ENCODE assay signal across 8 mouse cellular contexts in genomic region chr11:69395634-69396373, GRCm38 (mm10). TPM values are rescaled to one million over a fixed set of nuclear protein-coding genes. Genes with fewer than 3 reads are reported as not detected.
DNase-seq lines count a peak whose midpoint lies in the region; ATAC-seq and TF ChIP-seq lines count a peak whose summit lies in the region.

No protein-coding gene starts in this region.

- peak overlapping the region; percentile 54 to 67 for H3K4me3 ChIP-seq in MEL (ENCODE audit: control insufficient read depth in 1 of 2, insufficient read depth in 1 of 2, low read depth in 2 of 2, low read length in 2 of 2)
- peak overlapping the region; percentile 73 for H3K4me3 ChIP-seq in cerebellum, adult 2 months (replicated peaks; ENCODE audit: insufficient read depth, low read depth, low read length)
- H3K4me3 ChIP-seq in hindbrain, embryonic 10.5 days = peak overlapping the region; percentile 77
- peak overlapping the region; percentile 63 for H3K4me3 ChIP-seq in lung, postnatal 0 days (ENCODE audit: low read depth, low read length)

- H3K4me2 ChIP-seq in lung, postnatal 0 days (replicated peaks; ENCODE audit: low read depth, low read length) = peak overlapping the region; percentile 76

- peaks cover 9% of the 10 kb centered on the region for H3K79me2 ChIP-seq in MEL (ENCODE audit: control insufficient read depth, insufficient read depth, low read length, poor library complexity)

- peaks cover 2 to 9% of the 10 kb centered on the region in 2 experiments; a peak in 3 of 4 replicates for H3K4me1 ChIP-seq in MEL (ENCODE audit: control insufficient read depth in 1 of 2, insufficient read depth in 2 of 2, low read length in 2 of 2)
- 0 out of 2 replicates have a peak, but pooled peaks cover 4% of the 10 kb centered on the region for H3K4me1 ChIP-seq in cerebellum, adult 2 months (ENCODE audit: control insufficient read depth, insufficient read depth, low read length)
- peaks cover 57% of the 10 kb centered on the region for H3K4me1 ChIP-seq in hindbrain, embryonic 10.5 days (replicated peaks)
- H3K4me1 ChIP-seq in lung, postnatal 0 days (ENCODE audit: insufficient read depth, low read depth, low read length) = peaks cover 10% of the 10 kb centered on the region

- no peak for TF ChIP-seq RAD21 in MEL (IDR thresholded peaks at IDR 0.05; ENCODE audit: low read depth, low read length)

- peak overlapping the region; percentile 85 for H3K9ac ChIP-seq in MEL (ENCODE audit: control insufficient read depth, low read depth, low read length, poor library complexity, severe bottlenecking)
- peak overlapping the region; percentile 84 for H3K9ac ChIP-seq in lung, postnatal 0 days (replicated peaks; ENCODE audit: low read depth)

- H3K36me3 ChIP-seq in MEL (ENCODE audit: control insufficient read depth in 1 of 2, insufficient read depth in 2 of 2, low read length in 2 of 2) = peaks cover 0 to 5% of the 10 kb centered on the region in 2 experiments; a peak in 3 of 4 replicates
- H3K36me3 ChIP-seq in hindbrain, embryonic 10.5 days = peaks cover 30% of the 10 kb centered on the region
- peaks cover 7% of the 10 kb centered on the region; the same call in 1 of the 2 replicates for H3K36me3 ChIP-seq in lung, postnatal 0 days (ENCODE audit: insufficient read depth, low read length)

- H3K27me3 ChIP-seq in MEL (ENCODE audit: control insufficient read depth in 1 of 2, insufficient read depth in 2 of 2, low read length in 2 of 2) = no peaks in the 10 kb centered on the region
- H3K27me3 ChIP-seq in cerebellum, adult 2 months (ENCODE audit: control insufficient read depth, insufficient read depth, low read length) = no peaks in the 10 kb centered on the region
- H3K27me3 ChIP-seq in hindbrain, embryonic 10.5 days (ENCODE audit: insufficient read depth, poor library complexity, severe bottlenecking) = peaks cover 25% of the 10 kb centered on the region
- H3K27me3 ChIP-seq in lung, postnatal 0 days (replicated peaks; ENCODE audit: insufficient read depth, low read length) = no peaks in the 10 kb centered on the region

- H3K9me3 ChIP-seq in MEL (replicated peaks; ENCODE audit: insufficient read depth, low read length) = no peaks in the 10 kb centered on the region
- no peaks in the 10 kb centered on the region for H3K9me3 ChIP-seq in hindbrain, embryonic 10.5 days
- H3K9me3 ChIP-seq in lung, postnatal 0 days (ENCODE audit: low read length) = no peaks in the 10 kb centered on the region

- peak; percentile 68 to 70 for TF ChIP-seq POLR2A in MEL (IDR thresholded peaks at IDR 0.05; ENCODE audit: control insufficient read depth in 1 of 2, insufficient read depth in 1 of 2, low read depth in 1 of 2, low read length in 2 of 2, poor library complexity in 1 of 2)
- TF ChIP-seq POLR2A in cerebellum, adult 2 months (IDR thresholded peaks at IDR 0.05; ENCODE audit: borderline replicate concordance, insufficient read depth, low read length) = peak; percentile 73; the same call in 1 of the 2 replicates

- H3K27ac ChIP-seq in MEL (ENCODE audit: control insufficient read depth, low read depth, low read length) = peak overlapping the region; percentile 88
- H3K27ac ChIP-seq in cerebellum, adult 2 months (ENCODE audit: insufficient read depth, low read length) = peak overlapping the region; percentile 92
- peak overlapping the region; percentile 99 for H3K27ac ChIP-seq in hindbrain, embryonic 10.5 days
- H3K27ac ChIP-seq in lung, postnatal 0 days (ENCODE audit: low read length) = peak overlapping the region; percentile 94

- TF ChIP-seq CTCF in MEL (IDR thresholded peaks at IDR 0.05 in 2 of 3, conservative IDR thresholded peaks at IDR 0.05 in 1 of 3; ENCODE audit: control insufficient read depth in 1 of 3, insufficient read depth in 1 of 3, low read depth in 2 of 3, low read length in 3 of 3, poor library complexity in 1 of 3, severe bottlenecking in 1 of 3) = no peak
- no peak for TF ChIP-seq CTCF in cerebellum, adult 2 months (IDR thresholded peaks at IDR 0.05; ENCODE audit: borderline replicate concordance, insufficient read depth, low read depth, low read length)
- TF ChIP-seq CTCF in lung, postnatal 0 days (IDR thresholded peaks at IDR 0.05) = no peak

- peak; percentile 90 for ATAC-seq in lung, postnatal 0 days

- under 1% methylated on average over 48 of the region's 48 CpGs for WGBS in cerebellum, adult 2 months
- WGBS in hindbrain, embryonic 10.5 days = under 1% methylated on average over 48 of the region's 48 CpGs
- WGBS in lung, postnatal 0 days = 1% methylated on average over 43 of the region's 48 CpGs

- TF ChIP-seq EP300 in MEL (IDR thresholded peaks at IDR 0.05; ENCODE audit: low read depth in 1 of 2, low read length in 2 of 2) = no peak
- TF ChIP-seq EP300 in lung, postnatal 0 days (IDR thresholded peaks at IDR 0.05) = peak; percentile 99

- peak; percentile 100 for DNase-seq in MEL (ENCODE audit: low read depth, low spot score)
- peak; percentile 97 to 98 for DNase-seq in cerebellum, adult 2 months
- peak; percentile 100 for DNase-seq in forelimb bud, embryonic 11.5 days (ENCODE audit: low read depth, low spot score)
- DNase-seq in hindbrain, embryonic 10.5 days (ENCODE audit: low spot score) = peak; percentile 96
- peak; percentile 99 for DNase-seq in layer of hippocampus, adult 9-11 months
- DNase-seq in lung, postnatal 0 days (ENCODE audit: low spot score) = peak; percentile 100
- DNase-seq in ovary, postnatal 14 days (ENCODE audit: low spot score) = peak; percentile 86
- peak; percentile 95 for DNase-seq in thymus, postnatal 14 days

TF ChIP-seq in MEL, 35 proteins besides CTCF, POLR2A, EP300 and RAD21 (continues in another document):
- TF ChIP-seq USF1 (IDR thresholded peaks at IDR 0.05; ENCODE audit: low read depth, low read length) (no peak), GABPA (IDR thresholded peaks at IDR 0.05; ENCODE audit: low read depth, low read length) (no peak; the same call in 1 of the 2 replicates), POLR2AphosphoS2 (IDR thresholded peaks at IDR 0.05; ENCODE audit: low read length) (peak; percentile 47), E2F4 (IDR thresholded peaks at IDR 0.05; ENCODE audit: borderline replicate concordance, low read depth, low read length) (no peak), RCOR1 (IDR thresholded peaks at IDR 0.05; ENCODE audit: low read depth, low read length) (no peak), NRF1 (IDR thresholded peaks at IDR 0.05; ENCODE audit: insufficient read depth, low read depth, low read length, poor library complexity, severe bottlenecking) (peak; percentile 21; the same call in 1 of the 2 replicates), MAX (IDR thresholded peaks at IDR 0.05; ENCODE audit: low read length) (peak; percentile 82), TCF12 (IDR thresholded peaks at IDR 0.05; ENCODE audit: low read depth, low read length) (peak; percentile 34; the same call in 1 of the 2 replicates), KAT2A (conservative IDR thresholded peaks at IDR 0.05; ENCODE audit: low read depth, low read length) (peak; percentile 98), BHLHE40 (IDR thresholded peaks at IDR 0.05; ENCODE audit: borderline replicate concordance, low read depth, low read length) (no peak), SIN3A (IDR thresholded peaks at IDR 0.05; ENCODE audit: low read length) (no peak; the same call in 1 of the 2 replicates), HCFC1 (IDR thresholded peaks at IDR 0.05; ENCODE audit: low read depth, low read length) (peak; percentile 96), NELFE (IDR thresholded peaks at IDR 0.05; ENCODE audit: low read depth, low read length) (peak; percentile 73), ZMIZ1 (IDR thresholded peaks at IDR 0.05; ENCODE audit: low read depth, low read length) (0 out of 2 replicates have a peak, but pooled peaks have one; percentile 25)

RNA-seq across cellular contexts. Expression of gene Cyb5d1, which starts 0.4 kb away (rescaled TPM):
- 26.8 and 39.6 TPM in 2 replicates for total RNA-seq in MEL (2012; rRNA removed)
- polyA plus RNA-seq in MEL (2012; ENCODE audit: insufficient read depth in 1 of 2, insufficient read length in 2 of 2, low read depth in 1 of 2, low replicate concordance in 2 of 2, missing spikeins in 1 of 2) = 10 to 100 TPM in 1 of 2 experiments, not detected in 1; 21.3 TPM
- polyA plus RNA-seq in cerebellum, adult 2 months (2012; rRNA removed) = 40.2 and 41.9 TPM in 2 replicates
- 47.2 and 51.7 TPM in 2 replicates for polyA plus RNA-seq in hindbrain, embryonic 10.5 days (2016; fragmentation: Nextera tagmentation; extraction: Ambion mirVana)
- 16.3 and 16.5 TPM in 2 replicates for polyA plus RNA-seq in lung, postnatal 0 days (2015; fragmentation: Nextera tagmentation; extraction: Ambion mirVana)

RNA-seq across cellular contexts. Expression of gene Naa38, which starts 0.5 kb away (rescaled TPM):
- 190 and 191 TPM in 2 replicates for total RNA-seq in MEL (2012; rRNA removed)
- 100 to 1,000 TPM in 1 of 2 experiments, not detected in 1; 173 TPM for polyA plus RNA-seq in MEL (2012; ENCODE audit: insufficient read depth in 1 of 2, insufficient read length in 2 of 2, low read depth in 1 of 2, low replicate concordance in 2 of 2, missing spikeins in 1 of 2)
- 193 and 200 TPM in 2 replicates for polyA plus RNA-seq in cerebellum, adult 2 months (2012; rRNA removed)
- polyA plus RNA-seq in hindbrain, embryonic 10.5 days (2016; fragmentation: Nextera tagmentation; extraction: Ambion mirVana) = 148 and 159 TPM in 2 replicates
- 126 and 142 TPM in 2 replicates for polyA plus RNA-seq in lung, postnatal 0 days (2015; fragmentation: Nextera tagmentation; extraction: Ambion mirVana)

RNA-seq across cellular contexts. Expression of gene Tmem88, which starts 2.2 kb away (rescaled TPM):
- 0.39 TPM in 2 replicates for total RNA-seq in MEL (2012; rRNA removed)
- polyA plus RNA-seq in MEL (2012; ENCODE audit: insufficient read depth in 1 of 2, insufficient read length in 2 of 2, low read depth in 1 of 2, low replicate concordance in 2 of 2, missing spikeins in 1 of 2) = under 1 TPM in 1 of 2 experiments, not detected in 1; 0.45 TPM
- polyA plus RNA-seq in cerebellum, adult 2 months (2012; rRNA removed) = 5.7 and 6.0 TPM in 2 replicates
- polyA plus RNA-seq in hindbrain, embryonic 10.5 days (2016; fragmentation: Nextera tagmentation; extraction: Ambion mirVana) = 22.1 and 22.2 TPM in 2 replicates
- 96.5 and 101 TPM in 2 replicates for polyA plus RNA-seq in lung, postnatal 0 days (2015; fragmentation: Nextera tagmentation; extraction: Ambion mirVana)

RNA-seq across cellular contexts. Expression of gene Kdm6b, which starts 17.7 kb away (rescaled TPM):
- total RNA-seq in MEL (2012; rRNA removed) = 5.8 and 7.2 TPM in 2 replicates
- 10 to 100 TPM; 25.0 to 43.4 TPM for polyA plus RNA-seq in MEL (2012; ENCODE audit: insufficient read depth in 1 of 2, insufficient read length in 2 of 2, low read depth in 1 of 2, low replicate concordance in 2 of 2, missing spikeins in 1 of 2)
- polyA plus RNA-seq in cerebellum, adult 2 months (2012; rRNA removed) = 14.0 and 16.5 TPM in 2 replicates
- 37.9 and 43.4 TPM in 2 replicates for polyA plus RNA-seq in hindbrain, embryonic 10.5 days (2016; fragmentation: Nextera tagmentation; extraction: Ambion mirVana)
- 29.4 and 34.9 TPM in 2 replicates for polyA plus RNA-seq in lung, postnatal 0 days (2015; fragmentation: Nextera tagmentation; extraction: Ambion mirVana)

RNA-seq across cellular contexts. Expression of gene Chd3, which starts 26.6 kb away (rescaled TPM):
- 37.3 and 65.8 TPM in 2 replicates for total RNA-seq in MEL (2012; rRNA removed)
- 10 to 100 TPM in 1 of 2 experiments, not detected in 1; 84.9 TPM for polyA plus RNA-seq in MEL (2012; ENCODE audit: insufficient read depth in 1 of 2, insufficient read length in 2 of 2, low read depth in 1 of 2, low replicate concordance in 2 of 2, missing spikeins in 1 of 2)
- polyA plus RNA-seq in cerebellum, adult 2 months (2012; rRNA removed) = 111 and 115 TPM in 2 replicates
- 45.1 and 46.9 TPM in 2 replicates for polyA plus RNA-seq in hindbrain, embryonic 10.5 days (2016; fragmentation: Nextera tagmentation; extraction: Ambion mirVana)
- 29.9 and 38.4 TPM in 2 replicates for polyA plus RNA-seq in lung, postnatal 0 days (2015; fragmentation: Nextera tagmentation; extraction: Ambion mirVana)

Comparison
In these comparisons a context has a peak if more than half of its experiments do, and no peak if none do; other contexts are left out.
1. Peak in every context shown above with its lines: DNase-seq, ATAC-seq, H3K4me3 ChIP-seq and H3K27ac ChIP-seq.